Mouse (Mus musculus): ENCODE results near the gene Ino80d.

The Ino80d gene

DNA sequence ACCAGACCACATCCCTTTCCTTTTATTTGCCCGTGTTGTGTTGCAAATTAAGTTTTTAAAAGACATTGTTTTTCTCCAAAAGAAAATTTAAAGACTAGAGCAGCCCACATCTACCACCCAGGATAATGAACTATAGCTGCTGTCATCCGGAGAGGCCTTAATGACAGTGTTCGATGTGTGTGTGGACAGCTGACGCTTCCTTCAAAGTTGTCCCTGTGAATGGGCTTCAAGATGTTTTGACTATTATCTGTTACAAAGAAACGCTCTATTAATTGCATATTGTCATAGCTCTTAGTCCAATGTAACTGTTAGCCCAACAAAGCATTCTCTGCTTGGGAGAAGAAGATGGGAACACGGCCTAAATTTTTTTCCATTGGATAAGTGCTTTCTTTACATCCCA is 200.0 kb downstream of the Ino80d start:
- no peak for DNase-seq (ENCODE audit: low read depth, low spot score)

DNA sequence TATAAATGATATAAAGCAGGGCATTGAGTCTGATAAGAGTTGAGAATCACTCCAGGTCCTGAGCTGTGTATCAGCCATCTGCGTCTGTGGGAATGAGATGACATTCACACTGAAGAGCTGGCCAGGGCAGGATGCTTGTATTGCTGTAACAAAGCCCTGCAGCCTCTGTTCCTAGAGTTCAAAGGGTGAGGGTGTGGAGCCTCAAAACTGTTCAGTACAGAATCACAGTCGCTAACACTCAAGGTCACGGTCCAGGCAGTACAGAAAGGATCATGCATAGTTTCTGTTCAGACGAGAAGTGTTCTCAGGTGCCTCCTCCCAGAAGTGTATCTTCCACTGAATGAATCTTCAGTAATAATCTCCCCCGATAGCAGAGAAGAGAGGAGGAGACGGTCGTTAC is 203.0 kb downstream of the Ino80d start:
- no peak for DNase-seq (ENCODE audit: low read depth, low spot score)

DNA sequence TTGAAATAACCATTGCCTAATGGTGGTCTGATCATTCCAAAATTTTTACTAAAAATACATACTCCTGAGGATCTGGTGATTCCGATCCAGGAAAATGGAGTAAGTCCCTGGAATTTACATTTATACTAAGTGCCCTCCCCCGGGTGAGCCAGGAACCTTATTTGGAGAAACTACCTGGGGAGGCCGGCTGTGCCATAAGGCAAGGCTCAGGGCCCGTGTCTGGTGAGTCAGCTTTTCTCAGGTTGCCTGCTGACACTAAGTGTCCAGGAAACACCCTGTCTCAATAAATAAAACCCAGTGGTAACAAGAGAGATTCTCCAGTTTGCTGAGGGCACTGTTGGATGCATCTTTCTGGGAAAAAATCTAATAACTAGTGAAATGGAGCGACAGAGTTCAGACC is 205.3 kb downstream of the Ino80d start:
- no peak for DNase-seq (ENCODE audit: low read depth, low spot score)

DNA sequence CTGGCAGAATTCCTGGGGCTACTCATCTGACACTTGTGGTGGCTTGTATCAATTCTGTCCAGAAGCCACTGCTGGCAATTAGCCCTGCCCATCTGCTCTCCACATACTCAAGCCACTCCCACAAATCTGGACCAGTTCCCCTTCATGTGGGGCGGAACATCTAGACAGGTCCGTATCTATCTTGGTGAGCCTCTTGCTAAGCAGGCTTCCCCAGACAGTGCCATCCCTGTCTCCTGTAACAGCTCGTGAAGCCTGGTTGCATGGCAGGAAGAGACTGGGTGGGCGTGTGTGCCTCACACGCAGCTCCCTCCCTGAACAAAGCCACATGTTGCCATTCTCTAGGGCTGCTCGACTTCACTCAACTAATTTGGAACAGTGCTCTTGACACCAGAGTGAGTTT is 206.0 kb downstream of the Ino80d start:
- no peak for DNase-seq (ENCODE audit: low read depth, low spot score)
